Mouse (Mus musculus): Measurements from ENCODE around the gene A730015C16Rik.

GRCm38 (mm10) chr4:108883815-108884214, 35.4 kb upstream of the A730015C16Rik start:
- TF ChIP-seq GATA1 (IDR thresholded peaks at IDR 0.05; ENCODE audit: borderline replicate concordance, low read length), result no peak
- TF ChIP-seq FLI1 (IDR thresholded peaks at IDR 0.05; ENCODE audit: low read length), result no peak

Measured in megakaryocyte, embryonic 14.5 days (primary cell).